Mouse (Mus musculus) ES-E14 (cell line): Measurements from ENCODE around the gene Dph2.

Experiments used
- HCFC1 ChIP-seq: IDR thresholded peaks from 2 replicates; pipeline ENCODE4 v1.6.1; 2012; ENCODE audit warnings: low read length, inconsistent platforms, borderline replicate concordance; ENCODE audit not compliant: insufficient read depth
- ZNF384 ChIP-seq: IDR thresholded peaks from 2 replicates; pipeline ENCODE4 v1.6.1; 2012; ENCODE audit warnings: low read depth, low read length, inconsistent platforms

DNA sequence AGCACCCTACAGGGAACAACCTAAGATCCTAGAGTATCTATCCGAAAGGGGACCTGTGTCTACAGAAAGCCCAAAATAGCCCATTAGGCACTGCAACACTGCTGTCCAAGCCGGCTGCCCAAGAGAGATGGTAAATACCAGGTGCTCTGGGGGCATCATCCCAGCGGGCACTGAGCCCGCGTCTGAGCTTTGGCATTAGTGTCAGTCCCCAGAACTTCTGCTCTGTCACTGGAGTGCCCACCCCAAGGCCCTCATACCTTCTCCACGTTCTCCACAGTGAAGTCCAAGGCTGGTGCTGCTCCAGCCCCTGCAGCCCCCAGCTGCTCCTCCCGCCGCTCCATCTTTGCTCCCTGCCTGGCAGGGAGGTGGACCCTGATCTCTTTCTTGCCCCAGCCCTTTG is 22.2 kb upstream of the Dph2 start:
- TF ChIP-seq ZNF384 (no peak), HCFC1 (no peak)
